Mouse (Mus musculus) forebrain, embryonic 11.5 days (tissue): Measurements from ENCODE around the gene Casc1. TPM values are rescaled to one million over a fixed set of nuclear protein-coding genes. Genes with fewer than 3 reads are reported as not detected.

ENCODE experiments used
- ATAC-seq: fragments of 200-750 bp; cut with Nextera tagmentation; replicated peaks from 2 replicates; pipeline ENCODE4 v1.8.0; 2017; ENCODE audit warnings: moderate TSS enrichment; ENCODE audit not compliant: low FRiP score
- DNase-seq: peaks from one replicate; pipeline ENCODE4 v3.0.0-alpha.2; 2017; ENCODE audit warnings: low spot score
- H3K27ac ChIP-seq: fragments of 300-500 bp; sonication (generic); 2 replicates; pipeline ENCODE4 v1.5.1; 2014; ENCODE audit warnings: low read depth, low read length
- H3K27me3 ChIP-seq: fragments of 300-500 bp; sonication (generic); 2 replicates; pipeline ENCODE4 v1.6.1; 2014; ENCODE audit warnings: mild to moderate bottlenecking, low read length, mixed read lengths; ENCODE audit not compliant: control insufficient read depth, insufficient read depth
- H3K36me3 ChIP-seq: fragments of 300-500 bp; sonication (generic); 2 replicates; pipeline ENCODE4 v1.6.1; 2014; ENCODE audit warnings: mild to moderate bottlenecking, low read length, moderate library complexity, mixed read lengths; ENCODE audit not compliant: control insufficient read depth, insufficient read depth
- H3K4me1 ChIP-seq: fragments of 300-500 bp; sonication (generic); replicated peaks from 2 replicates; pipeline ENCODE4 v1.6.1; 2014; ENCODE audit warnings: low read length, mixed read lengths; ENCODE audit not compliant: control insufficient read depth, insufficient read depth
- H3K4me2 ChIP-seq: fragments of 300-500 bp; sonication (generic); 2 replicates; pipeline ENCODE4 v1.6.1; 2014; ENCODE audit warnings: low read depth, mild to moderate bottlenecking, low read length, moderate library complexity, mixed read lengths; ENCODE audit not compliant: severe bottlenecking
- H3K4me3 ChIP-seq: fragments of 300-500 bp; sonication (generic); 2 replicates; pipeline ENCODE4 v1.5.1; 2014; ENCODE audit warnings: low read depth, low read length
- H3K9ac ChIP-seq: fragments of 300-500 bp; sonication (generic); 2 replicates; pipeline ENCODE4 v1.6.1; 2014; ENCODE audit warnings: low read length
- H3K9me3 ChIP-seq: fragments of 300-500 bp; sonication (generic); 2 replicates; pipeline ENCODE4 v1.6.1; 2016; ENCODE audit warnings: low read length, mixed read lengths; ENCODE audit not compliant: control insufficient read depth
- WGBS: fragments of 180-500 bp; shearing (Covaris S2); extraction: QIAGEN DNeasy Blood & Tissue Kit; methylation state at CpG from one replicate; pipeline ENCODE4 v1.1.7; 2014; 5-methylcytosine and 5-hydroxymethylcytosine counted together
- polyA plus RNA-seq: library from polyadenylated mRNA; unstranded; fragments of >200 nt; fragmentation: Nextera tagmentation; extraction: Ambion mirVana; gene quantifications from 2 replicates; pipeline ENCODE4 v1.2.1, GENCODE M21; 2014

The Casc1 gene
- polyA plus RNA-seq, 1 experiment from 2014 or later: 0.48 TPM

DNA sequence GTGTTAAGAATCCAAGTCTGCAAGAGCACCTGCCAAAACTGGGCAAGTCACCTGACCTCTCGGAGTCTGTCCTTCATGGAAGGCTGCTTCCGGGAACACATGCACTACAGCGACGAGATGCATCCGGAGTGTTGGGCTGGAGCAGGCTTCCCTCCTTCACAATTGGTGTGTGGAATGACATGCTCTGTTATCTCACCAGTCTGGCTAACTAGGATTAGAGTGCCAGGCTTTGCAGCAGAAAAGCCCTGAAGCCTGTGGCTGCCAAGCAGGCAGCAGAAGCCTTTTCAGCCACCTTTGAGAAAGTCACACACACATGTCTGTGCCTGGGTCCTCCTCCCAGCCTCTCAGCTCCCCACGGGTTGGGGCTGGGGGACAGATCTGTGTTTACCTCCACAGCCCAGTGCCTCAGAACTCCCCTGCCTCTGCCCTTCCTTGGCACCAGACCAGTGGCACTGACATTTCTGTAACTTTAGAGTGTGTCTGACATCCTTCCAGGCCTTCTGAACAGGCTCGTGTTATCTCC is 85.2 kb downstream of the Casc1 start:
- ATAC-seq (no peak), DNase-seq (no peak)
- Histone ChIP-seq H3K36me3 (no peaks in the 10 kb centered on the region), H3K27me3 (no peaks in the 10 kb centered on the region), H3K4me3 (no peak overlapping the region), H3K9ac (no peak overlapping the region), H3K4me2 (no peak overlapping the region), H3K4me1 (no peaks in the 10 kb centered on the region), H3K9me3 (no peaks in the 10 kb centered on the region), H3K27ac (no peak overlapping the region)
- WGBS: 64% methylated on average over 7 of the region's 7 CpGs

Other genes with a start within 250 kb of the Casc1 start
- gene Bcat1, start 134.8 kb downstream of the Casc1 start, polyA plus RNA-seq: 110 and 115 TPM in 2 replicates
- 2.1 and 3.2 TPM in 2 replicates for gene Lrmp, start 95.4 kb downstream of the Casc1 start, polyA plus RNA-seq
- 29.9 and 32.8 TPM in 2 replicates for gene Etfrf1, start 129 bp upstream of the Casc1 start, polyA plus RNA-seq
- 134 and 144 TPM in 2 replicates for gene Kras, start 39.2 kb upstream of the Casc1 start, polyA plus RNA-seq